Mouse (Mus musculus) heart, postnatal 4 days (tissue): Measurements from ENCODE around the gene Pgr15l. TPM values are rescaled to one million over a fixed set of nuclear protein-coding genes. Genes with fewer than 3 reads are reported as not detected.

Experiments used
- DNase-seq: peaks from one replicate; pipeline ENCODE4 v3.0.0; 2021
- total RNA-seq, 2 experiments: library from RNA; stranded (reverse); gene quantifications; 2 replicates each; pipeline ENCODE4 v1.2.3; 2021

The Pgr15l gene
- total RNA-seq, result not detected

- no peak for DNase-seq
Observed at GRCm38 (mm10) chrX:97072369-97072768, at the start of gene Pgr15l. Pgr15l (plus strand) TSS chrX:97072596.

DNA sequence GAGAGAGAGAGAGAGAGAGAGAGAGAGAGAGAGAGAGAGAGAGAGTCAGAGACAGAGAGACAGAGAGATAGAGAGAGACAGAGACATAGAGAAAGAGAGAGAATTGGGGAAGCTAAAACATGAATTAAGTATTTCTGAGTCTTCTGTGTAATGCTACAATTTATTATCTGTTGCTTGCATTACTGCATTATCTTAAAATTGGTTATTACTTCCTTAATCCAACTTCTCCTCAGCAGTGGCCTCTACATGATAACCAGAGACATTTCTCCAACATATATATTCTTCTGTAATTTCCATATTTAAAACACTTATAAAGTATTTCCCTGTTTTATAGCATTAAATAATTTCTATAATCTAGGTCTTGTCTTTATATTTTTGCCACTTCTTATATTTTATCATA, 44.9 kb upstream of the Pgr15l start:
- DNase-seq, result no peak

GRCm38 (mm10) chrX:97069816-97070215, 2.6 kb upstream of the Pgr15l start:
- DNase-seq, result peak; percentile 5
